Mouse (Mus musculus) intestine, embryonic 15.5 days (tissue): ENCODE results near the gene Tlk2. TPM values are rescaled to one million over a fixed set of nuclear protein-coding genes. Genes with fewer than 3 reads are reported as not detected.
"Not testable (repeated sequence)": the region's sequence is repeated elsewhere in the genome, so short reads cannot be mapped to it uniquely, and the experiment has no call there.

Source experiments
- ATAC-seq: fragments of 200-750 bp; cut with Nextera tagmentation; 2 replicates; pipeline ENCODE4 v1.8.0; 2017; ENCODE audit warnings: moderate TSS enrichment, moderate library complexity
- H3K27ac ChIP-seq: fragments of 300-500 bp; sonication (generic); 2 replicates; pipeline ENCODE4 v1.5.1; 2015; ENCODE audit warnings: mild to moderate bottlenecking, inconsistent platforms
- H3K27me3 ChIP-seq: fragments of 300-500 bp; sonication (generic); replicated peaks from 2 replicates; pipeline ENCODE4 v1.6.1; 2015; ENCODE audit warnings: inconsistent platforms
- H3K36me3 ChIP-seq: fragments of 300-500 bp; sonication (generic); 2 replicates; pipeline ENCODE4 v1.6.1; 2015; ENCODE audit warnings: inconsistent platforms
- H3K4me1 ChIP-seq: fragments of 300-500 bp; sonication (generic); replicated peaks from 2 replicates; pipeline ENCODE4 v1.6.1; 2015; ENCODE audit warnings: inconsistent platforms
- H3K4me2 ChIP-seq: fragments of 300-500 bp; sonication (generic); replicated peaks from 2 replicates; pipeline ENCODE4 v1.6.1; 2015; ENCODE audit warnings: mild to moderate bottlenecking, inconsistent platforms
- H3K4me3 ChIP-seq: fragments of 300-500 bp; sonication (generic); replicated peaks from 2 replicates; pipeline ENCODE4 v1.5.1; 2015; ENCODE audit warnings: inconsistent platforms
- H3K9ac ChIP-seq: fragments of 300-500 bp; sonication (generic); 2 replicates; pipeline ENCODE4 v1.6.1; 2015; ENCODE audit warnings: inconsistent platforms
- H3K9me3 ChIP-seq: fragments of 300-500 bp; sonication (generic); 2 replicates; pipeline ENCODE4 v1.6.1; 2016; ENCODE audit warnings: inconsistent platforms
- WGBS: fragments of 180-500 bp; shearing (Covaris S2); methylation state at CpG from one replicate; pipeline ENCODE4 v1.1.7; 2015; 5-methylcytosine and 5-hydroxymethylcytosine counted together
- polyA plus RNA-seq: library from polyadenylated mRNA; unstranded; fragments of >200 nt; fragmentation: Nextera tagmentation; extraction: Ambion mirVana; gene quantifications from 2 replicates; pipeline ENCODE4 v1.2.1, GENCODE M21; 2015

The Tlk2 gene
- polyA plus RNA-seq = 12.7 and 16.0 TPM in 2 replicates

- Histone ChIP-seq H3K4me3 (peak within 1 kb of the TSS; percentile 95; the same call in 1 of the 2 replicates), H3K9me3 (no peaks in the 10 kb centered on the region), H3K36me3 (no peaks in the 10 kb centered on the region), H3K4me1 (peaks cover 9% of the 10 kb centered on the region), H3K27me3 (no peaks in the 10 kb centered on the region), H3K9ac (no peak within 1 kb of the TSS), H3K4me2 (peak within 1 kb of the TSS; percentile 85), H3K27ac (no peak within 1 kb of the TSS)
- no peak for ATAC-seq
- 48% methylated on average over 2 of the region's 2 CpGs for WGBS
These were observed at the start of gene Tlk2 for GRCm38 (mm10) chr11:105178516-105178915. Gene Tlk2 (plus strand): TSS chr11:105178807.

- H3K36me3 ChIP-seq = peaks cover 44% of the 10 kb centered on the region
- no peaks in the 10 kb centered on the region for H3K27me3 ChIP-seq
- no peak overlapping the region for H3K4me2 ChIP-seq
- H3K9me3 ChIP-seq = no peaks in the 10 kb centered on the region
- H3K4me1 ChIP-seq = no peaks in the 10 kb centered on the region
- ATAC-seq = no peak
- H3K27ac ChIP-seq = no peak overlapping the region
- no peak overlapping the region for H3K4me3 ChIP-seq
- H3K9ac ChIP-seq = no peak overlapping the region
- 83% methylated on average over 7 of the region's 7 CpGs for WGBS
These were observed 42.9 kb upstream of the Tlk2 start for GRCm38 (mm10) chr11:105135692-105136091.

GRCm38 (mm10) chr11:105137255-105137654, 41.4 kb upstream of the Tlk2 start:
- H3K9ac ChIP-seq, ATAC-seq, H3K4me1 ChIP-seq, H3K27me3 ChIP-seq, H3K4me2 ChIP-seq, H3K27ac ChIP-seq, H3K4me3 ChIP-seq, H3K9me3 ChIP-seq: not testable (repeated sequence)
- peaks cover 40% of the 10 kb centered on the region for H3K36me3 ChIP-seq
- WGBS = 91% methylated on average over 2 of the region's 2 CpGs

GRCm38 (mm10) chr11:105140512-105140911, 38.1 kb upstream of the Tlk2 start:
- 94% methylated on average over 8 of the region's 8 CpGs for WGBS
- H3K36me3 ChIP-seq = peaks cover 21% of the 10 kb centered on the region

GRCm38 (mm10) chr11:105141115-105141514, 37.5 kb upstream of the Tlk2 start:
- no peak for ATAC-seq
- no peaks in the 10 kb centered on the region for H3K9me3 ChIP-seq

More at GRCm38 (mm10) chr11:105140512-105140911, 38.1 kb upstream of the Tlk2 start:
- not testable (repeated sequence) for H3K4me3 ChIP-seq, H3K27me3 ChIP-seq, H3K4me1 ChIP-seq, H3K27ac ChIP-seq, ATAC-seq, H3K4me2 ChIP-seq, H3K9me3 ChIP-seq, H3K9ac ChIP-seq

GRCm38 (mm10) chr11:105143564-105143963, 35.0 kb upstream of the Tlk2 start:
- H3K27ac ChIP-seq = no peak overlapping the region
- H3K9ac ChIP-seq = no peak overlapping the region
- peaks cover 5% of the 10 kb centered on the region; the same call in 1 of the 2 replicates for H3K36me3 ChIP-seq
- H3K27me3 ChIP-seq = no peaks in the 10 kb centered on the region
- H3K4me1 ChIP-seq = no peaks in the 10 kb centered on the region
- no peak for ATAC-seq
- no peak overlapping the region for H3K4me3 ChIP-seq
- H3K4me2 ChIP-seq = no peak overlapping the region
- no peaks in the 10 kb centered on the region for H3K9me3 ChIP-seq

More at GRCm38 (mm10) chr11:105141115-105141514, 37.5 kb upstream of the Tlk2 start:
- no peak overlapping the region for H3K9ac ChIP-seq
- H3K27ac ChIP-seq = no peak overlapping the region
- no peaks in the 10 kb centered on the region for H3K27me3 ChIP-seq
- WGBS = 93% methylated on average over 5 of the region's 5 CpGs
- H3K4me1 ChIP-seq = no peaks in the 10 kb centered on the region
- H3K36me3 ChIP-seq = peaks cover 16% of the 10 kb centered on the region
- no peak overlapping the region for H3K4me2 ChIP-seq
- no peak overlapping the region for H3K4me3 ChIP-seq

- no peak overlapping the region for H3K4me2 ChIP-seq
- no peaks in the 10 kb centered on the region for H3K4me1 ChIP-seq
- H3K27me3 ChIP-seq = no peaks in the 10 kb centered on the region
- no peak overlapping the region for H3K9ac ChIP-seq
- 87% methylated on average over 3 of the region's 3 CpGs for WGBS
- H3K4me3 ChIP-seq = no peak overlapping the region
- no peaks in the 10 kb centered on the region for H3K9me3 ChIP-seq
- peaks cover 5% of the 10 kb centered on the region; the same call in 1 of the 2 replicates for H3K36me3 ChIP-seq
- no peak overlapping the region for H3K27ac ChIP-seq
- ATAC-seq = no peak
These were observed 34.5 kb upstream of the Tlk2 start for GRCm38 (mm10) chr11:105144084-105144483.

- no peak for ATAC-seq
- H3K4me1 ChIP-seq = no peaks in the 10 kb centered on the region
- H3K4me2 ChIP-seq = no peak overlapping the region
- no peak overlapping the region for H3K27ac ChIP-seq
- no peaks in the 10 kb centered on the region for H3K9me3 ChIP-seq
- no peak overlapping the region for H3K4me3 ChIP-seq
- H3K36me3 ChIP-seq = peaks cover 5% of the 10 kb centered on the region; the same call in 1 of the 2 replicates
- WGBS = 71% methylated on average over 11 of the region's 11 CpGs
- no peak overlapping the region for H3K9ac ChIP-seq
- no peaks in the 10 kb centered on the region for H3K27me3 ChIP-seq
These were observed 33.9 kb upstream of the Tlk2 start for GRCm38 (mm10) chr11:105144508-105145210.

- H3K4me1 ChIP-seq = no peaks in the 10 kb centered on the region
- H3K9ac ChIP-seq = no peak overlapping the region
- H3K4me2 ChIP-seq = no peak overlapping the region
- no peaks in the 10 kb centered on the region for H3K9me3 ChIP-seq
- peaks cover 5% of the 10 kb centered on the region; the same call in 1 of the 2 replicates for H3K36me3 ChIP-seq
- WGBS = 77% methylated on average over 10 of the region's 10 CpGs
- no peaks in the 10 kb centered on the region for H3K27me3 ChIP-seq
- no peak for ATAC-seq
- no peak overlapping the region for H3K27ac ChIP-seq
- H3K4me3 ChIP-seq = no peak overlapping the region
These were observed 33.4 kb upstream of the Tlk2 start for GRCm38 (mm10) chr11:105145211-105145610.

GRCm38 (mm10) chr11:105146593-105146992, 32.0 kb upstream of the Tlk2 start, which contains the start of gene Gm10842:
Gene Gm10842 (plus strand): TSS chr11:105146893.
- 85% methylated on average over 3 of the region's 3 CpGs for WGBS
- ATAC-seq = no peak

GRCm38 (mm10) chr11:105149353-105149752, 29.3 kb upstream of the Tlk2 start:
- 63% methylated on average over 3 of the region's 3 CpGs for WGBS
- Histone ChIP-seq H3K4me2 (no peak overlapping the region), H3K27me3 (no peaks in the 10 kb centered on the region), H3K36me3 (no peaks in the 10 kb centered on the region), H3K4me3 (no peak overlapping the region), H3K4me1 (peaks cover 10% of the 10 kb centered on the region; the same call in 1 of the 2 replicates), H3K27ac (no peak overlapping the region), H3K9ac (no peak overlapping the region), H3K9me3 (no peaks in the 10 kb centered on the region)
- ATAC-seq = no peak

More at GRCm38 (mm10) chr11:105146593-105146992, 32.0 kb upstream of the Tlk2 start, which contains the start of gene Gm10842:
- Histone ChIP-seq H3K27me3 (no peaks in the 10 kb centered on the region), H3K9me3 (no peaks in the 10 kb centered on the region), H3K9ac (no peak within 1 kb of the TSS), H3K4me3 (no peak within 1 kb of the TSS), H3K4me2 (no peak within 1 kb of the TSS), H3K27ac (no peak within 1 kb of the TSS), H3K4me1 (no peaks in the 10 kb centered on the region), H3K36me3 (no peaks in the 10 kb centered on the region)

- Histone ChIP-seq H3K4me3 (no peak overlapping the region), H3K27me3 (no peaks in the 10 kb centered on the region)
These were observed 28.8 kb upstream of the Tlk2 start for GRCm38 (mm10) chr11:105149766-105150165.

GRCm38 (mm10) chr11:105150691-105151090, 27.9 kb upstream of the Tlk2 start:
- no peak for ATAC-seq
- no peak overlapping the region for H3K4me3 ChIP-seq
- H3K27ac ChIP-seq = no peak overlapping the region
- H3K36me3 ChIP-seq = no peaks in the 10 kb centered on the region
- no peaks in the 10 kb centered on the region for H3K9me3 ChIP-seq
- 51% methylated on average over 4 of the region's 4 CpGs for WGBS
- no peaks in the 10 kb centered on the region for H3K27me3 ChIP-seq
- peaks cover 10% of the 10 kb centered on the region; the same call in 1 of the 2 replicates for H3K4me1 ChIP-seq
- no peak overlapping the region for H3K9ac ChIP-seq
- no peak overlapping the region for H3K4me2 ChIP-seq

More at GRCm38 (mm10) chr11:105149766-105150165, 28.8 kb upstream of the Tlk2 start:
- peaks cover 10% of the 10 kb centered on the region; the same call in 1 of the 2 replicates for H3K4me1 ChIP-seq
- H3K36me3 ChIP-seq = no peaks in the 10 kb centered on the region
- no peak for ATAC-seq
- no peaks in the 10 kb centered on the region for H3K9me3 ChIP-seq
- WGBS = 88% methylated on average over 1 of the region's 1 CpGs
- H3K4me2 ChIP-seq = no peak overlapping the region
- no peak overlapping the region for H3K9ac ChIP-seq
- no peak overlapping the region for H3K27ac ChIP-seq
